Mouse (Mus musculus): ENCODE data around the gene OR5BS1P.

The OR5BS1P gene

DNA sequence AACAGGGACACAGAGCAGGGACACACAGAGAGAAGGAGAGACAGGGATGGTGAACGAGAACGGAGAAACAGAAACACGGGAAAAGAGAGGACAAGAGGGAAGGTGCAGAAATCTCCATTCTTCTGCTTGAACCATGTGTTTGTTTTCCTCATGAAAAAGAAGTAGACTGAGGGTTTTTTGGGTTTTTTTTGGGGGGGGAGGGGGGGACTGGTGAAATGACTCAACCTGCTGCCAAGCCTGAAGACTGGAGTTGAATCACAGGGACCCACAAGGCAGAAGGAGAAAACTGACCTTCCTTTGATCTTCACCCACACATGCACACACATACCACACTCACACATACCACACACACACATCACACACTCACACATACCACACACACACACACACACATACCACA lies 33.6 kb downstream of the OR5BS1P start:
- in situ Hi-C loops (cut with MboI; ENCODE audit: unreplicated experiment in 2 of 2), result loop anchor here (5.0 to 10.0 kb wide), 3 partner anchors 111 to 419 kb away; no protein-coding TSS in a partner anchor

DNA sequence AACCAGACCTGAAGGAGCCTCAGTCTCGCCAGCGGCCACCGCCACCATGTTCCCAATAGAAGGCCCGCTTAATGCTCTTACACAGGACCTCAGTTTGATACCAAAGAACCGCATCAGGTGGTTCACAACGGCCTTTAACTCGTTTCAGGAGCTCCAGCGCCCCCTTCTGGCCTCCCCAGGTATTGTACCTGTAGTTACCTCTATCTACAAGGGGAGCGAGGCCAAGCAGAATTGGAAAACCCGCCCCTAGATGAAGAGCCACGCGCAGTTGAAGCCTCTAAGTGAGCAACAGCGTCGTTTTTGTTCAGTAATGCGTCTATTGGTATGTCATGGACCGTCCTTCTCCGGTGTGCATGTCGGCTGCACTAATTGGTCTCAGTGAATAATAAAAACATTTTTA lies 34.8 kb downstream of the OR5BS1P start:
- in situ Hi-C loops (cut with MboI; ENCODE audit: unreplicated experiment in 2 of 2), result loop anchor here (5.0 to 10.0 kb wide), 3 partner anchors 112 to 420 kb away; no protein-coding TSS in a partner anchor

DNA sequence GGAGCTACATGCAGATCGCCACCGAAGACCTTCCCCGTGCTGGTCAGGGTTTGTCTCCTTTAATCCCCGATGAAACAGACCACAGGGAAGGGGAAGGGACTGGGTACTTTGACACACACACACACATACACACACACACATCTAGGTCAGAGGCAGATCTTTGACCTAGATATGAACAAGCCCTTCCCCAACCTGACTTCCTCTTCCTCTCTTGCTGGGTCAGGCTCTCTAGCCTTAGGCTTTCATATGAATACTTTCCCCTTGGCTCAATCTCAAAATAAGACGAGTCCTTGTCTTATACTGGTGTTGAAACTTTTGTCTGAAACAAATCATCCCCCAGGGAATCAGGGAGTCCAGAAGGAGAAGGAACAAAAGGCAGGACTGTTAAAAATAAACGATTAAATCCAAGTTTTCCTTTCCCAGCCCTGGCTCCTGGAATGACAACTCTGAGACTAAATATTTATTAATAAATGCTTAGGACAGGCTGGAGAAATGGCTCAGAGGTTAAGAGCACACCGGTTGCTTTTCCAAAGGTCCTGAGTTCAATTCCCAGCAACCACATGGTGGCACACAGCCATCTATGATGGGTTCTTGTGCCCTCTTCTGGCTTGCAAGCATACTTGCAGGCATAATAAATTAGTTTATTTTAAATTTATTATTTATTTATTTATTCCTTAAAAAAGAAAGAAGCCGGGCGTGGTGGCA lies 36.7 kb downstream of the OR5BS1P start:
- in situ Hi-C loops (cut with MboI; ENCODE audit: unreplicated experiment in 2 of 2), result loop anchor here in 1 of 2 experiments (10.0 kb wide), 1 partner anchor 422 kb away; no protein-coding TSS in a partner anchor

DNA sequence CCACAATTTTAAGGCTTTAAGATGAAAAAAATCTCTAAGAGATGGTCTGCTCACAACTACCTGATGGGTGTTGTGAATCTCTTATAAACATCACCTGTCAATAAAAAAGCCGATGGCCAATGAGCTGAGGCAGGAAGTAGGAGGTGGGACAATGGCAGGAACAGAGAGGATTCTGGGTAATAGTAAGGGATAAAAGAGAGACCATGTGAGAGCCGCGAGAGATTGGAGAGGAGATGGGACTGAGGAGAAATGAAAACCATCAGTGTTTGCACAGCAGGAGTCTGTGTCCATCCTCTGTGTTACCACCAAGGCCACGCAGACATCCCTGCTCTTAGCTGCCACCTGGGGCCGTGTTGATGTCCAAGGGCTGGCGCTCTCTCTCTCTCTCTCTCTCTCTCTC lies 37.6 kb downstream of the OR5BS1P start:
- in situ Hi-C loops (cut with MboI; ENCODE audit: unreplicated experiment in 2 of 2), result loop anchor here in 1 of 2 experiments (10.0 kb wide), 1 partner anchor 423 kb away; no protein-coding TSS in a partner anchor

DNA sequence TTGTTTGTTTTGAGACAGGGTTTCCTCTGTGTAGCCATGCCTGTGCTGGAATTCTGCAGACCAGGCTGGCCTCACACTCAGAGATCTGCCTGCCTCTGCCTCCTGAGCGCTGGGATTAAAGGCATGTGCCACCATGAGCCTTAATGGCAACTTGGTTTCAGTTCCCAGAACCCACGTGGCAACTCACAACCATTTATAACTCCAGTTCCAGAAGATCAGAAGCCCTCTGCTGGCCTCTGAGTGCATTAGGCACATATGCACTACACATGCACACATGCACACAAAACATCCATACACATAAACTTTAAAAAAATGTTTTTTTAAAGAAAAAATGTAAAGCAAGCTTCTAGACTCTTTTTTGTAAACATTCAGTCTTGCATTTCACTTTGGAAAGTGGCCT lies 39.7 kb downstream of the OR5BS1P start:
- in situ Hi-C loops (cut with MboI; ENCODE audit: unreplicated experiment in 2 of 2), result loop anchor here in 1 of 2 experiments (10.0 kb wide), 1 partner anchor 425 kb away; no protein-coding TSS in a partner anchor

DNA sequence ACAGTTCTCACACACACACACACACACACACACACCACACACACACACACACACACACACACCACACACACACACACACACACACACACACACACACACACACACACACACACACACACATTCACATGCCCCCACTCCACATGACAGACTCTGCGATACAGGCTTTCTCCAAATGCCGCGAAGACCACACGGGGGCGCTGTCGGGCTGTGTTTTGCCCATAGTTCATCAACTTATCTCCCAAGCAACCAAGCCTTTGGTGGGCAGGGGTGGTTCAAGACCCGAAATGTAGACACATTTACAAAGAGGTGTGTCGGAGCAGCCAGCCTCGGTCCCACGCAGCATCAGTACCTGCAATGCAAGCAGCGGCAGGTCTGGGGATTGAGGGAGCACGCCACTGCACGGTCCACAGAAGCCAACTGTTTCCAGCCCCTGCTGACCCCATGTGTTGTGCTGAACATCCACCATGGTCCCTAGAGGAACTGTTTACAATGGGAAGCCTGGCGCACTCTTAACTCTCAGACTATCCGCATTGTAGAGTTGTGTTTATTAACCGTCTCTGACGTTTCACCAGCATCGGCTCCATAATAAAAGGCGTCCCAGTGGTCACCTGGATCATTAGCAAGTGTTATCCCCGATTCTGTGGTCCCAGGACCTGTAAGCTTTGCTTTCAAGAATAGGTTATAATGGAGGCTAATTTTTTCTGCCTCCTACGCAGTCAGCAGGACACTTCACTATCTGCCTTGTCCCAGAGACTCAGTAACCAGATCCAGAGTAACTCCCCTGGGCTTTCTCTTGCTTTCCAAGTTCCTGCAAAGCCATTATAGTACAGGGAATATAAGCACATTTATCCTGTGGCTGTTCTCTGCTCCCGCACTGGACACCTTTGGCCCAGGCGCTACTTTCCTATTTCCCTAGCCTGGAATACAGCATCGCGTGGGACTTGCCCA lies 41.0 kb downstream of the OR5BS1P start:
- in situ Hi-C loops (cut with MboI; ENCODE audit: unreplicated experiment in 2 of 2), result loop anchor here (5.0 to 10.0 kb wide), 4 partner anchors 57 to 416 kb away; partner anchors contain the start of genes Ddn (in 1 of the 2), Pfkm (in 1 of the 2) and Senp1 (in 1 of the 2)

DNA sequence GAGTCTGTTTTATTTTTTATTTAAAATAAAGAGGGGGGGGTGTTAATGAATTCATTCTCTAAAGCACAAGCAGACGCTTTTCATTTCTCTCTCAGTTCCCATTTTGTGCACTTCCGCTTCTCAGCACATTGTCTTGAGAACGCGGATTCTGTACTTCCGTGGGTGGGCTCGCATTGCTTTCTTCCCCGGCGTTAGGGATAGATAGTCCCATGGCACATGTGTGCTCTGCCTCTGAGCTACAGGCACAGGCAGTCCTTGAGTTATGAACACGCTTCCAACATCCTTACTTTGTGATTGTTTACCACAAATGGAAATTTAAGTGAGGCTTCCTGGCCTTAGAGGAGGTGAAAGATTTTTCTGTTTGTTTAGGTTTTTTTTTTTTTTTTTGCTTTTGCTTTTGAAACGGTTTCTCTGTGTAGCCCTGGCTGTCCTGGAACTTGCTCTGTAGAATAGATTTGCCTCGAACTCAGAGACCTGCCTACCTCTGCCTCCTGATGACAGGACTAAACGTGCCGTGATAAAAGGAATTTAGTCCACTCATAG lies 41.8 kb downstream of the OR5BS1P start:
- in situ Hi-C loops (cut with MboI; ENCODE audit: unreplicated experiment in 2 of 2), result loop anchor here (5.0 to 10.0 kb wide), 4 partner anchors 56 to 417 kb away; partner anchors contain the start of genes Ddn (in 1 of the 2), Pfkm (in 1 of the 2) and Senp1 (in 1 of the 2)

DNA sequence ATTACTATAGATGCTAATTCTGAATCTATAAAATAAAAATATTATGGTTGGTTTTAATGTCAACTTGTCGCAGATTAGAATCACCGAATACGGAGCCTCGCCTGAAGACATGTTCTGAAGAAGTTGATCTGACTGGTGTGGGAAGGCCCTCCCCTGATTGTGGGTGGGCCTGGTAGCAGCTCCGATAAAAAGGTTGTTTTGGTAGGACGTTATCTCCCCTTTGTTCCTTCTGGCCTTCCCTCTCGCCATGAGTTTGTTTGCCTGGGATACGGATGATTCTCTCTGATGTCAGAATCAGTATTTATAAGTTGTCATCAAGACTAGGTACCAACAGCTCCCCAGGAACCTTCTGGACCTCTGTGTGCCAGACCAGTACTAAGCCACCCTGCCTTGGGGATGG lies 42.5 kb downstream of the OR5BS1P start:
- in situ Hi-C loops (cut with MboI; ENCODE audit: unreplicated experiment in 2 of 2), result loop anchor here (5.0 to 10.0 kb wide), 4 partner anchors 55 to 417 kb away; partner anchors contain the start of genes Ddn (in 1 of the 2), Pfkm (in 1 of the 2) and Senp1 (in 1 of the 2)

DNA sequence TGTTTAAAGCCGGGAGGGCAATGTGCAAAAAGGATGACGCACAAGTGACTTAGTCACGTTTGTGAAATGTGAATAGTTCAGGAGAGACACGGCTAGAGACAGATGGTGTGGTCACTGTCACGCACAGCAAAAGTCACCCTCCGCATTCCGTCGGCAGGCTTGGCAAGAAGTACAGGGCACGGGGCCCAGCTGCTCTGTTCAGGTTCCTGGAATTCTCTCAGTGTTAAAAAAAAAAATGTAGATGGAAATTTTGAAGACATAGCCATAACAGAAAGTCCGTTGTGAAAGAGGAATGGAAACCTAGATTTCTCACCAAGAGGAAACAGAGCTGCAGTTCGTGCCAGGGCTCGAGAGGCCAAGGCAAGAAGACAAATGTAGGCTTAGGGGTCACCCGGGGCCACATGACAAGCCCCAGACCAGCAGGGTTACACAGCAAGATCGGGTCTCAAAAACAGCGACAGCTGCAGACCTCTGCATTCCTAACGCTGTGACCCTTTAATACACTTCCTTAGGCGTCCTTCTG lies 43.2 kb downstream of the OR5BS1P start:
- in situ Hi-C loops (cut with MboI; ENCODE audit: unreplicated experiment in 2 of 2), result loop anchor here (5.0 to 10.0 kb wide), 4 partner anchors 54 to 418 kb away; partner anchors contain the start of genes Ddn (in 1 of the 2), Pfkm (in 1 of the 2) and Senp1 (in 1 of the 2)

DNA sequence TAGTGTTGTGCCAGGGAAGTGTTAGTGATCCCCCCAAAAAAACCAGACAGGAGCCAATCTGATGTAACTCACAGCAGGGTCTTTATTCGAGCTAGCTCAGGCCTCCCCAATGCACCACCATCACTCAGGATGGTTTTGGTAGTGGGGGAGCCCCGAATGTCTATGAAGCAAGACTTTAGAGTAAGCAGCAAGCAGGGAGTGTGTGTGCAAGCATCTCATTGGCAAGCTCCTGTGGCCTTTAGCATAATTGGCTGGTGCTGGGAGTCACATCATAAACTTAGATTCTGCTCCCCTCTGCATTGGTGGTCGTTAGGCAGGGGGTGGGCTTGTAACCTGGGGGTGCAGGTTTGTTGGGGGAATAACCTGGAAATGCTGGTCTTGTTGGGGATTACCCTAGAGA lies 44.0 kb downstream of the OR5BS1P start:
- in situ Hi-C loops (cut with MboI; ENCODE audit: unreplicated experiment in 2 of 2), result loop anchor here (5.0 to 10.0 kb wide), 4 partner anchors 54 to 419 kb away; partner anchors contain the start of genes Ddn (in 1 of the 2), Pfkm (in 1 of the 2) and Senp1 (in 1 of the 2)

DNA sequence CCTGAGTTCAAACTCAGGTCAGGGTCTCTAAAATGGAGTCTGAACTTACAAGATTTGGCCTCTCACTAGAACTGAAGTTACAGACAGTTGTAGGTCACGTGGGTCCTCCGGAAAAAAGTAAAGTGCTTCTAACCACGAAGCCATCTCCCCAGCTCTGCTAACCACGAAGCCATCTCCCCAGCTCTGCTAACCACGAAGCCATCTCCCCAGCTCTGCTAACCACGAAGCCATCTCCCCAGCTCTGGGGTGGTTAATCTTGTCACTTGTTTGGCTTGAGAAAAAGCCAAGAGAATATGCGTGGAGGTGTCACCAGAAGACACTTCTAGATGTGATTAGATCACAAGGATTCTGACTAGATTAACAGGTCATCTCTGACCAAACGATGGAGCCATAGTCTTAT lies 44.5 kb downstream of the OR5BS1P start:
- in situ Hi-C loops (cut with MboI; ENCODE audit: unreplicated experiment in 2 of 2), result loop anchor here (5.0 to 10.0 kb wide), 4 partner anchors 53 to 419 kb away; partner anchors contain the start of genes Ddn (in 1 of the 2), Pfkm (in 1 of the 2) and Senp1 (in 1 of the 2)

DNA sequence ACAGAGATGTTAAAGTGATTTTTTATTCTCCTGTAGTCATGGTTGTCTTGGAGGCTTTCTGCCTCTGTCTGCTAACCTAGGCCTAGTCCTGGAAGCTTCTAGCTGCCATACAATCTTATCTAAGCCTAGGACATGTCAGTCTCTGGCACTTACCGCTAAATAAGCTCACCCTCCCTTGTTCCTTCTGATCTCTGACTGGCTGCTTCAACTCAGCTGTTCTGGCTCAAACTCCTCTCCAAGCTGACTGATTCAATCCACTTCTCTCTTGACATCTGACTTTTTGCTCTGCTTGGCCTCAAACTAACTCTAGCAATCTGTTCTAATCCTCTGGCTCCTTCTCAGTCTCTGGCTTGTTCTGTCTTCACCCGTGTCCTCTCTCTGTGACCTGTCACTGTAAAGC lies 45.1 kb downstream of the OR5BS1P start:
- in situ Hi-C loops (cut with MboI; ENCODE audit: unreplicated experiment in 2 of 2), result loop anchor here (5.0 to 10.0 kb wide), 4 partner anchors 52 to 420 kb away; partner anchors contain the start of genes Ddn (in 1 of the 2), Pfkm (in 1 of the 2) and Senp1 (in 1 of the 2)

DNA sequence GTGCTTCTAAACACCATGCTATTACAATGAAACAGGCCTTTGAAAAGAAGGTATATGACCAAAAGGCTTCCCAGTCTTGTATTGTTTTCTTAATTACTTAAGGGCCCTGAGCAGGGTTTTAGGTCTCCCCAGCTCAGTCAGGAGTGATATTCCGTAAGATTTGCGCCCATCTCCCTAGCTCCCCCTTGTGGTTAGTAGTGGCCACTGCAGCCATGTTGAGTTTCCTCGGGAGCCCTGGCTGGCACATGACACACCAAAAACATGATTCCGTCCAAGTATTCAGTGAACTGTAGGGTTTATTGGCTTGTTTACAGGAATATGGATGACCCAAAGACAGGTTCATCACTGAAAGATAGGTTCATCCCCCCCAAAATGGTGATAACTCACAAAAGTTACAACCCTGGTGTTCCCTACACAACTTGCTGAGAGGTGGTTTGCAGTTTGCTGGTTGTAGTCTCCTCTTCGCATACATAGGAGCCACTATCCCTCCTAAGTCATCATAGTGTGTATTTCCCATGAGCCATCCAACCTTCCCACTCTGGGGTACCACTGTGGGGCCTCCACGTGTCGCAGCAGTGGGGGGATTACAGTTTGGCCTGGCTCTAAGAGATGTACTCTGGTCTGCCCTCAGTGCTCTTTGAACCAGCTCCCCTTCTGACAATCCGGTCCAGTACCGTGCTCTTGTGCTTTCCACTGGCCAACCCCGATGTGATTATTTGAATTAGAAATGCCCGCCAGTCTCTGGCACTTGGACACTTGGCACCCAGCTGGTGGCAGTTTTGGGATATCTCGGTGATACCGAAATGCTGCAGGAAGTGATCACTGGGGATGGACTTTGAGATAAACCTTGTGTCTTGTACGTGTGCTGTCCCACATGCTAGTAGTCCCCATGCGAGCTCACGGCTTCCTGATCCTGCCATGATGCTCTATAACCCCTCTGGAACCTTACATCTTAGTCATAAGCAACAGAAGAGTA lies 48.0 kb downstream of the OR5BS1P start:
- in situ Hi-C loops (cut with MboI; ENCODE audit: unreplicated experiment in 2 of 2), result loop anchor here in 1 of 2 experiments (10.0 kb wide), 2 partner anchors 287 to 423 kb away; partner anchors contain the start of genes Ddn, Pfkm and Senp1

DNA sequence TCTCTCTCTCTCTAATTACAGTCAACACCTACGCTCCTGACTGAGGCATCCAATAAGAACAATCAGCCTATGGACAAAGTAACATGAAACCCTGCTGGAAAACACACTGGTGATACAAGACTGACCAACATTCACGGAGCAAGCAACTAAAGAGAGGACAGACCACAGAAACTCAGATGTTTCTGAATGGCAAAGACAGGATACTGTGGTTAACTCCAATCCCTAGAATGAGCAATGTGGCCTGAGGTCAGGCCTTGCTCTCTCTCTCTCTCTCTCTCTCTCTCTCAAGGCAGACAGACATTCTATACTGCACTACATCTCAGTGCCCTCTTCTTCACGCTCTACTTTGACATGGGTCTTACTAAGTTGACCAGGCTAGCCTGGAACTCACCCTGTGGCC lies 51.5 kb downstream of the OR5BS1P start:
- in situ Hi-C loops (cut with MboI; ENCODE audit: unreplicated experiment in 2 of 2), result no loop called here

DNA sequence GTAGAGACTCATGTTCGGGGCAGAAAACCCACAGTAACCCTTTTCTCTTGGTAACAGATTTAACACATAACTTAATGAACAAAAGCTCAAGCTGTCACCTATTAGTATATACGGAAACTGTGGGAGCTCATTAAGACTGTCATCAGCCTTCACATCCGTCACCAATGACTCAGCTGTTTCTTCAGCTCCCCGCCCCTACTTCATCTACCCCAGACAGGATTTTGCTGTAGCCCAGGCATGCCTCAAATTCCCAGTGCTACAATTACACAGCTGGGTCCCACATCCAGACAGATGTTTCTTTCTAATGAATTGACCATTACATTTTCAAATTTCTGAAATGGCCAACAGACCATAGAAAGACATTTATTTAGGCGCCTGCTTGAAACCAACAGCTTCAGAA lies 56.4 kb downstream of the OR5BS1P start:
- in situ Hi-C loops (cut with MboI; ENCODE audit: unreplicated experiment in 2 of 2), result no loop called here

DNA sequence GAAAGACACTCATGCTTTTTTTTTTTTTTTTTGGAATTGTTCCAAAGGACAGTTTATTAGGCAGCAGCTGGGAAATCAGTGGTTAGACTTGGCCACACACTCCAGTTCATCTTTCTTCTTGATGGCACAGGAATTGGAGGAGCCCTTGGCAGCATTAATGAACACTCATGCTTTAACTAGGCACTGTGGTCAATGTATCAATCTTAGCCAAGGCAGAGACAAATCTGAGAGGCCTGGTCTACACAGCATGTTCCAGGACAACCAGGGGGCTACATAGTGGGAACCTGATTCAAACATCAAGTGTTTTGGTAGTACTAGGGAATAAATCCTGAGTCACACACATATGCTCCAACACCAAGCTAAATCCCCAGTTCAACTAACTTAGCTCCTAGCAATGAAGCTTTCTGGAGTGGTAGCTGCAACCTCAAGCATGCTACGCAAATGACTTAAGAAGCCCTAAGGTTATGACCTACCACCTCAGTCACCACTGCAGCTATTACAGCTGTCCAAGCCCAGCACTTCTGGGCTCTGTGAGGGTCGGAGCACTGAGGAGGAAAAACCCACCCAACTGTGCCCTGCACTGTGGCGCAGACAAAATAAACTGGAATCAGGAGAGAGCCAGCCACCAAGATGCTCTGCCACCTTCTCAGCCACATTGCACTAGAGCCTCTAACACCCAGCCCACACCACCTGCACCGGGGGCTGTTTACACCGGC lies 57.5 kb downstream of the OR5BS1P start:
- in situ Hi-C loops (cut with MboI; ENCODE audit: unreplicated experiment in 2 of 2), result no loop called here

DNA sequence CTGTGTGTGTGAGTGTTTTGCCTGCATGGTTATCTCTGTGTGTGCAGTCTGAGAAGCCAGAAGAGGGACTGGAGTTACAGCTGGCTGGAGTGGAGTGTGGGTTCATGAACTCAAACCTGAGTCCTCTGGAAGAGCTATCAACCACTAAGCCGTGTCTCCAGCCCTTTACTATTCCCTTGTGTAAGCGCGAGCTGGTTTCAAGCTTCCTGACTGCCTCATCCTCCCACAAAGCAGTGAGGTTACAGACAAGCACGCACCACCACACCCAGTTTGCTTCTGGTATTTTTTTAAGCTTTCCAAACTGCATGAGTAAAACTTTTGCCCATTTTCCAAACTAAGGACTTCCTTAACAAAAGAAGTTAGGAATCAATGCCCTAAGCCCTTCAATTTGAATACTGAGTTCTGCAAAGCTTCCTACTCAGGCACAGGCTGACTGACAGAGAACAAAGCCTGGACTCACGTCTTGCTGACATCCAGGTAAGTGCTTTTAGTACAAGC lies 58.4 kb downstream of the OR5BS1P start:
- in situ Hi-C loops (cut with MboI; ENCODE audit: unreplicated experiment in 2 of 2), result no loop called here

Data from v-Abl transformed pro-B cells (cell line).